11 mouse cellular contexts compared by ENCODE assay signal in genomic region chr17:4806051-4806450, GRCm38 (mm10).
DNase-seq lines count a peak whose midpoint lies in the region; ATAC-seq lines count a peak whose summit lies in the region.
"Had no signal": no experiment of that assay in that cellular context is flagged by ENCODE, and none has a peak within 500 bp of the region (broad histone marks: within the 10 kb centered on the region; RNA-seq: fewer than 3 reads in every experiment).

No protein-coding gene starts in this region.

- H3K9ac ChIP-seq in embryonic facial prominence, embryonic 14.5 days (ENCODE audit: low read depth, low read length): no peak overlapping the region
- H3K9ac ChIP-seq in midbrain, embryonic 14.5 days (replicated peaks; ENCODE audit: low read length): no peak overlapping the region
- H3K9ac ChIP-seq in midbrain, embryonic 11.5 days (ENCODE audit: low read length): no peak overlapping the region
- no peak overlapping the region for H3K9ac ChIP-seq in hindbrain, embryonic 12.5 days
- H3K9ac ChIP-seq: forebrain, embryonic 12.5 days; liver, embryonic 13.5 days; midbrain, embryonic 12.5 days had no signal

- 48% methylated on average over 5 of the region's 5 CpGs for WGBS in embryonic facial prominence, embryonic 14.5 days
- 77% methylated on average over 5 of the region's 5 CpGs for WGBS in embryonic facial prominence, embryonic 10.5 days
- 71% methylated on average over 5 of the region's 5 CpGs for WGBS in midbrain, embryonic 14.5 days
- 78% methylated on average over 5 of the region's 5 CpGs for WGBS in midbrain, embryonic 11.5 days
- 44% methylated on average over 5 of the region's 5 CpGs for WGBS in hindbrain, embryonic 12.5 days

- DNase-seq in embryonic facial prominence, embryonic 14.5 days (ENCODE audit: low spot score): peak; percentile 20
- DNase-seq in embryonic facial prominence, embryonic 10.5 days (ENCODE audit: low spot score): no peak
- DNase-seq in midbrain, embryonic 14.5 days: peak; percentile 8
- no peak for DNase-seq in midbrain, embryonic 11.5 days (ENCODE audit: low spot score, missing footprints)
- DNase-seq in kidney, postnatal 25 days: peak; percentile 59 to 65
- DNase-seq in skeletal muscle tissue, adult 2 months (ENCODE audit: low read depth, low spot score): peak; percentile 26
- no peak for DNase-seq in left cerebral cortex, adult 11 months (ENCODE audit: low spot score)
- DNase-seq: liver, embryonic 13.5 days had no signal

- H3K4me1 ChIP-seq in embryonic facial prominence, embryonic 14.5 days (ENCODE audit: control insufficient read depth, insufficient read depth, low read length): no peaks in the 10 kb centered on the region
- no peaks in the 10 kb centered on the region for H3K4me1 ChIP-seq in embryonic facial prominence, embryonic 10.5 days
- H3K4me1 ChIP-seq in midbrain, embryonic 14.5 days (ENCODE audit: control insufficient read depth, insufficient read depth, low read length): no peaks in the 10 kb centered on the region
- no peaks in the 10 kb centered on the region for H3K4me1 ChIP-seq in midbrain, embryonic 11.5 days (ENCODE audit: control insufficient read depth, insufficient read depth, low read length)
- H3K4me1 ChIP-seq in hindbrain, embryonic 12.5 days: no peaks in the 10 kb centered on the region
- H3K4me1 ChIP-seq: forebrain, embryonic 12.5 days; liver, embryonic 13.5 days; midbrain, embryonic 12.5 days had no signal

- H3K4me2 ChIP-seq in embryonic facial prominence, embryonic 14.5 days (ENCODE audit: low read depth, low read length): no peak overlapping the region
- no peak overlapping the region for H3K4me2 ChIP-seq in midbrain, embryonic 14.5 days (ENCODE audit: low read length)
- no peak overlapping the region for H3K4me2 ChIP-seq in midbrain, embryonic 11.5 days
- H3K4me2 ChIP-seq in hindbrain, embryonic 12.5 days (replicated peaks): no peak overlapping the region
- H3K4me2 ChIP-seq: forebrain, embryonic 12.5 days; liver, embryonic 13.5 days; midbrain, embryonic 12.5 days had no signal

- no peak overlapping the region for H3K4me3 ChIP-seq in embryonic facial prominence, embryonic 14.5 days (ENCODE audit: low read depth, low read length)
- no peak overlapping the region for H3K4me3 ChIP-seq in embryonic facial prominence, embryonic 10.5 days
- H3K4me3 ChIP-seq in midbrain, embryonic 14.5 days (replicated peaks; ENCODE audit: low read depth, low read length): no peak overlapping the region
- no peak overlapping the region for H3K4me3 ChIP-seq in midbrain, embryonic 11.5 days (ENCODE audit: low read depth, low read length)
- H3K4me3 ChIP-seq in hindbrain, embryonic 12.5 days: no peak overlapping the region
- H3K4me3 ChIP-seq: forebrain, embryonic 12.5 days; liver, embryonic 13.5 days; midbrain, embryonic 12.5 days had no signal

- H3K9me3 ChIP-seq in embryonic facial prominence, embryonic 14.5 days (ENCODE audit: control insufficient read depth, low read length): no peaks in the 10 kb centered on the region
- H3K9me3 ChIP-seq in embryonic facial prominence, embryonic 10.5 days: no peaks in the 10 kb centered on the region
- H3K9me3 ChIP-seq in midbrain, embryonic 14.5 days (ENCODE audit: control insufficient read depth, low read length): no peaks in the 10 kb centered on the region
- no peaks in the 10 kb centered on the region for H3K9me3 ChIP-seq in midbrain, embryonic 11.5 days (ENCODE audit: control insufficient read depth, low read length)
- no peaks in the 10 kb centered on the region for H3K9me3 ChIP-seq in hindbrain, embryonic 12.5 days (replicated peaks)
- H3K9me3 ChIP-seq: forebrain, embryonic 12.5 days; liver, embryonic 13.5 days; midbrain, embryonic 12.5 days had no signal

- no peaks in the 10 kb centered on the region for H3K36me3 ChIP-seq in embryonic facial prominence, embryonic 14.5 days (ENCODE audit: control insufficient read depth, insufficient read depth, low read length)
- H3K36me3 ChIP-seq in embryonic facial prominence, embryonic 10.5 days (replicated peaks): no peaks in the 10 kb centered on the region
- H3K36me3 ChIP-seq in midbrain, embryonic 14.5 days (ENCODE audit: control insufficient read depth, insufficient read depth, low read length): no peaks in the 10 kb centered on the region
- H3K36me3 ChIP-seq in midbrain, embryonic 11.5 days (ENCODE audit: control insufficient read depth, insufficient read depth, low read length): no peaks in the 10 kb centered on the region
- no peaks in the 10 kb centered on the region for H3K36me3 ChIP-seq in hindbrain, embryonic 12.5 days
- H3K36me3 ChIP-seq: forebrain, embryonic 12.5 days; liver, embryonic 13.5 days; midbrain, embryonic 12.5 days had no signal

- no peak overlapping the region for H3K27ac ChIP-seq in embryonic facial prominence, embryonic 14.5 days (replicated peaks; ENCODE audit: low read depth, low read length)
- H3K27ac ChIP-seq in embryonic facial prominence, embryonic 10.5 days (replicated peaks): no peak overlapping the region
- no peak overlapping the region for H3K27ac ChIP-seq in midbrain, embryonic 14.5 days (replicated peaks; ENCODE audit: low read depth, low read length)
- H3K27ac ChIP-seq in midbrain, embryonic 11.5 days (ENCODE audit: low read depth, low read length): no peak overlapping the region
- H3K27ac ChIP-seq in hindbrain, embryonic 12.5 days: no peak overlapping the region
- H3K27ac ChIP-seq: forebrain, embryonic 12.5 days; liver, embryonic 13.5 days; midbrain, embryonic 12.5 days had no signal

- no peak for ATAC-seq in embryonic facial prominence, embryonic 14.5 days (ENCODE audit: low read depth)
- no peak for ATAC-seq in midbrain, embryonic 14.5 days (ENCODE audit: low FRiP score, low TSS enrichment)
- no peak for ATAC-seq in midbrain, embryonic 11.5 days (ENCODE audit: low FRiP score)
- no peak for ATAC-seq in hindbrain, embryonic 12.5 days (ENCODE audit: low FRiP score)

- no peaks in the 10 kb centered on the region for H3K27me3 ChIP-seq in embryonic facial prominence, embryonic 14.5 days (replicated peaks; ENCODE audit: control insufficient read depth, insufficient read depth, low read length)
- H3K27me3 ChIP-seq in embryonic facial prominence, embryonic 10.5 days (replicated peaks; ENCODE audit: low read depth, poor library complexity, severe bottlenecking): no peaks in the 10 kb centered on the region
- no peaks in the 10 kb centered on the region for H3K27me3 ChIP-seq in midbrain, embryonic 14.5 days (ENCODE audit: control insufficient read depth, insufficient read depth, low read length)
- H3K27me3 ChIP-seq in midbrain, embryonic 11.5 days (ENCODE audit: control insufficient read depth, insufficient read depth, low read length): no peaks in the 10 kb centered on the region
- H3K27me3 ChIP-seq in hindbrain, embryonic 12.5 days: no peaks in the 10 kb centered on the region
- H3K27me3 ChIP-seq: forebrain, embryonic 12.5 days; liver, embryonic 13.5 days; midbrain, embryonic 12.5 days had no signal

Comparison
In these comparisons a context has a peak if more than half of its experiments do, and no peak if none do; other contexts are left out.
1. DNase-seq: peak in embryonic facial prominence, embryonic 14.5 days (single experiment), midbrain, embryonic 14.5 days (single experiment), kidney, postnatal 25 days (2 of 2) and skeletal muscle tissue, adult 2 months (single experiment); none in embryonic facial prominence, embryonic 10.5 days (single experiment), midbrain, embryonic 11.5 days (single experiment) and left cerebral cortex, adult 11 months (single experiment).